14 mouse cellular contexts compared by ENCODE assay signal in the genomic region with DNA sequence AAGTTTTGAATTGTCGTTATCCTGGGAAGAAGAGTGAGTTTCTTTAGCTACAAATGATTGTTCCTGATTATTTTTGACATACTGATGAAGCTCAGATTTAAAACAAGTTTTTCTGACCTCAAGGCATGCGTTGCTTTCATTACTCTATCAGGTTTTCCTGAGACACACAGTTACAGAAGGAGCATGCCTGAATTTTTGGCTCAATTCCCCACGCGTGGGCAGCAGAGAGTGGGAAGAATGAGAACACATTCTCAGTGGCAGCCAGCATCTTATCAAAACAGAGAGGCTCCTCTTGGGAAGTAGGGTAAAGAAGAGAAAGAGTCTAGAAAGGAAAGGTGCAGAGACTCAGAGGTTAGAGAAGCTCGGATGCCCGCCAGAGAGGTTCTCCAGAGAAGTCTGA. TPM values are rescaled to one million over a fixed set of nuclear protein-coding genes. Genes with fewer than 3 reads are reported as not detected.
DNase-seq lines count a peak whose midpoint lies in the region; ATAC-seq and TF ChIP-seq lines count a peak whose summit lies in the region.
"Had no signal": no experiment of that assay in that cellular context is flagged by ENCODE, and none has a peak within 500 bp of the region (broad histone marks: within the 10 kb centered on the region; RNA-seq: fewer than 3 reads in every experiment).

No protein-coding gene starts in this region.

- no peaks in the 10 kb centered on the region for H3K27me3 ChIP-seq in lung, embryonic 14.5 days (ENCODE audit: insufficient read depth, low read length)
- no peaks in the 10 kb centered on the region for H3K27me3 ChIP-seq in stomach, postnatal 0 days (ENCODE audit: control insufficient read depth, insufficient read depth, low read length)
- H3K27me3 ChIP-seq: embryonic facial prominence, embryonic 15.5 days; heart, embryonic 15.5 days; liver, embryonic 15.5 days had no signal

- H3K9me3 ChIP-seq in lung, embryonic 14.5 days (ENCODE audit: low read depth, low read length), result no peaks in the 10 kb centered on the region
- H3K9me3 ChIP-seq in stomach, postnatal 0 days (ENCODE audit: control insufficient read depth, low read length), result no peaks in the 10 kb centered on the region
- H3K9me3 ChIP-seq: embryonic facial prominence, embryonic 15.5 days; heart, embryonic 15.5 days; liver, embryonic 15.5 days had no signal

- H3K36me3 ChIP-seq in lung, embryonic 14.5 days (ENCODE audit: insufficient read depth), result no peaks in the 10 kb centered on the region
- H3K36me3 ChIP-seq in stomach, postnatal 0 days (ENCODE audit: control insufficient read depth, insufficient read depth, low read length), result no peaks in the 10 kb centered on the region
- H3K36me3 ChIP-seq: embryonic facial prominence, embryonic 15.5 days; heart, embryonic 15.5 days; liver, embryonic 15.5 days had no signal

- TF ChIP-seq CTCF in lung, embryonic 14.5 days (IDR thresholded peaks at IDR 0.05; ENCODE audit: low read depth), result no peak
- TF ChIP-seq CTCF in stomach, postnatal 0 days (IDR thresholded peaks at IDR 0.05; ENCODE audit: low read depth), result no peak

- no peak overlapping the region for H3K4me2 ChIP-seq in lung, embryonic 14.5 days
- no peak overlapping the region for H3K4me2 ChIP-seq in stomach, postnatal 0 days (replicated peaks; ENCODE audit: low read depth)
- H3K4me2 ChIP-seq: embryonic facial prominence, embryonic 15.5 days; heart, embryonic 15.5 days; liver, embryonic 15.5 days had no signal

- H3K4me3 ChIP-seq in lung, embryonic 14.5 days (ENCODE audit: low read depth, low read length), result no peak overlapping the region
- H3K4me3 ChIP-seq in stomach, postnatal 0 days (ENCODE audit: low read depth, low read length), result no peak overlapping the region
- H3K4me3 ChIP-seq: embryonic facial prominence, embryonic 15.5 days; heart, embryonic 15.5 days; liver, embryonic 15.5 days had no signal

- H3K9ac ChIP-seq in lung, embryonic 14.5 days, result no peak overlapping the region
- H3K9ac ChIP-seq in stomach, postnatal 0 days (ENCODE audit: low read length), result no peak overlapping the region
- H3K9ac ChIP-seq: embryonic facial prominence, embryonic 15.5 days; heart, embryonic 15.5 days; liver, embryonic 15.5 days had no signal

- peak; percentile 42 for DNase-seq in lung, embryonic 14.5 days
- no peak for DNase-seq in lung, postnatal 4 days
- peak; percentile 64 to 76 for DNase-seq in cerebellum, postnatal 25 days
- DNase-seq in left cerebral cortex, adult 18-20 months (ENCODE audit: low spot score in 2 of 2), result peak; percentile 86 to 87
- peak; percentile 30 for DNase-seq in right cerebral cortex, postnatal 4 days
- DNase-seq in stomach, postnatal 0 days (ENCODE audit: low spot score), result no peak
- DNase-seq in kidney, adult 9 months, result no peak
- DNase-seq: kidney, adult 18-20 months had no signal

- H3K27ac ChIP-seq in lung, embryonic 14.5 days (ENCODE audit: low read depth), result no peak overlapping the region
- no peak overlapping the region for H3K27ac ChIP-seq in stomach, postnatal 0 days (replicated peaks)
- H3K27ac ChIP-seq: embryonic facial prominence, embryonic 15.5 days; heart, embryonic 15.5 days; liver, embryonic 15.5 days had no signal

- WGBS in lung, embryonic 14.5 days, result 54% methylated on average over 6 of the region's 6 CpGs
- 67% methylated on average over 6 of the region's 6 CpGs for WGBS in stomach, postnatal 0 days

- H3K4me1 ChIP-seq in lung, embryonic 14.5 days (ENCODE audit: insufficient read depth), result no peaks in the 10 kb centered on the region
- H3K4me1 ChIP-seq in stomach, postnatal 0 days (replicated peaks; ENCODE audit: control insufficient read depth, insufficient read depth), result no peaks in the 10 kb centered on the region
- H3K4me1 ChIP-seq: liver, embryonic 15.5 days had no signal

- no peak for ATAC-seq in lung, embryonic 14.5 days (ENCODE audit: insufficient read depth)
- no peak for ATAC-seq in monocyte, adult 5-6 weeks (replicated peaks; ENCODE audit: insufficient number of reproducible peaks, low FRiP score, low TSS enrichment, poor library complexity, severe bottlenecking)
- no peak for ATAC-seq in stomach, postnatal 0 days (ENCODE audit: low FRiP score, low TSS enrichment)

- TF ChIP-seq EP300 in stomach, postnatal 0 days (optimal IDR thresholded peaks at IDR 0.05), result no peak

RNA-seq across cellular contexts. Expression of gene P2ry12, which starts 19.3 kb away (rescaled TPM):
- polyA plus RNA-seq in lung, embryonic 14.5 days (2014; fragmentation: Nextera tagmentation; extraction: Ambion mirVana), result 2.6 and 3.4 TPM in 2 replicates
- 10 to 100 TPM; 40.3 to 45.7 TPM for total RNA-seq in left cerebral cortex, adult 18-20 months (2021)
- total RNA-seq in monocyte, adult 5-6 weeks (2017), result 1.3 to 22.3 TPM (median 6.2 TPM) in 3 replicates
- polyA plus RNA-seq in stomach, postnatal 0 days (2015; fragmentation: Nextera tagmentation; extraction: Ambion mirVana), result 2.9 and 3.0 TPM in 2 replicates

RNA-seq across cellular contexts. Expression of gene P2ry13, which starts 32.7 kb away (rescaled TPM):
- polyA plus RNA-seq in lung, embryonic 14.5 days (2014; fragmentation: Nextera tagmentation; extraction: Ambion mirVana), result 1.3 and 1.5 TPM in 2 replicates
- 1 to 10 TPM; 7.6 to 8.2 TPM for total RNA-seq in left cerebral cortex, adult 18-20 months (2021)
- total RNA-seq in monocyte, adult 5-6 weeks (2017), result 1.2 TPM in 1 of 3 replicates, not detected in the others
- 1.6 and 1.7 TPM in 2 replicates for polyA plus RNA-seq in stomach, postnatal 0 days (2015; fragmentation: Nextera tagmentation; extraction: Ambion mirVana)
- total RNA-seq: ES-E14 had no signal

RNA-seq across cellular contexts. Expression of gene Gpr87, which starts 48.5 kb away (rescaled TPM):
- polyA plus RNA-seq in lung, embryonic 14.5 days (2014; fragmentation: Nextera tagmentation; extraction: Ambion mirVana), result 0.22 TPM in 1 of 2 replicates, not detected in the other
- not detected for total RNA-seq in left cerebral cortex, adult 18-20 months (2021)
- not detected in 3 replicates for total RNA-seq in monocyte, adult 5-6 weeks (2017)
- polyA plus RNA-seq in stomach, postnatal 0 days (2015; fragmentation: Nextera tagmentation; extraction: Ambion mirVana), result 46.9 and 49.3 TPM in 2 replicates
- total RNA-seq: adrenal gland, postnatal 36 days had no signal
- polyA plus RNA-seq: liver, embryonic 15.5 days had no signal

Comparison
In these comparisons a context has a peak if more than half of its experiments do, and no peak if none do; other contexts are left out.
1. DNase-seq: peak in lung, embryonic 14.5 days (single experiment), cerebellum, postnatal 25 days (2 of 2), left cerebral cortex, adult 18-20 months (2 of 2) and right cerebral cortex, postnatal 4 days (single experiment); none in lung, postnatal 4 days (0 of 2), stomach, postnatal 0 days (single experiment) and kidney, adult 9 months (single experiment).